Mouse (Mus musculus) frontal cortex, postnatal 10 days (tissue): ENCODE results near the gene Nol8.

ENCODE experiments used
- DNase-seq, 2 experiments: peaks; one replicate each; pipeline ENCODE4 v3.0.0; 2022; ENCODE audit warnings: low spot score in 2 of 2, mixed read lengths in 1 of 2

Gene Nol8

DNA sequence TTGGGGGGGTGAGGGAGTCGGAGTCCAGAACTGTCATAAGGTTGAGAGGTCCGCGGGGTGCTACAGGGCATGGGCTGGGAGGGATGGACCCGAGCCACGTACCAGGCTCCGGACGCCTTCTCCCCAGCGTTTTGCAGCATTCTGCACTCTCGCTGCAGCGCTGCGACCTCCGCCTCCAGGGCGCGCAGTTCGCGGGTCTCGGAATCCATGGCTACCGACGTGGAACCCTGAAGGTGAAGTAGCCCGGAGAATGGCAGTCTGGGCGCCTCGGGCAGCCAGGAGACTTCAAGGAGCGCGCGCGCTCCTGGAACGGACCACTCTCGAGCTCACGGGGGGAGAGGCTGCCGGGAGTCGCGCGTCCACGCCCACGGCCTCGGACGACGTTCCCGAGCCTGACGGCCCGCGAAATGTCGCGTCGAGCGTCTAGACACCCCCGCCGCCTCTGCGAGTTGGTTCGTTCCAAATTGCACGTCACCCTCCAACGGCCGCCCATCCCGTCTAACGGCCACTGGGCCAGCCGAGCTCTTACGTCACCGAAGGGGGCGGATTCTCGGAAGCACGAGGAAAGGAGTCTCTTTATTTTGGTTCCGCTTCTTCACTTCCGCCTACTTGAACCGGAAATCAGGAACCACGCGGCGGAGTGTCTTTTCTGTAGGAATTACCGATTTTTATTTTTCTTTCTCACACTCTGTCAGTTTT lies at the start of gene Nol8, which contains the start of gene Cenpp:
TSS of gene Nol8 (plus strand) at position 598 of the 699 bp plus-strand sequence.
TSS of gene Cenpp (minus strand) at position 305 of the 699 bp plus-strand sequence.
- DNase-seq = peak; percentile 97 to 99

DNA sequence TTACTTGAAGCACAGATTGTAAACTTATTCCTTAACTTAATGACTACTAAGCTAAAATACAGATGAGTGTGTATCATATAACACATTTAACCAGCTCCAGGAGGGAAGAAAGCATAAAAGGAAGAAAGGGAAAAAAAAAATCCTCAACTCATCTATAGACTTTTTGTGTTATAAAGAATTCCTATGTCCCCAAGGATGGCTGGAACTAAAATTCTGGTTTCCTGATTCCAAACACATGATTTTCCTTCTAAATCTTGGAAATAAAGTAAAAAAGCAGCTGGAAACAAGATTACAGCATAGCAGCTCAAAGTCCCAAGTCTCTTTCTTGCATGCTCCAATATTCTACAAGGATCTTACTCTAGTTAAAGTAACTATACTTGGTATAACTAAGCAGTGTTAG lies 49.3 kb upstream of the Nol8 start:
- no peak for DNase-seq

DNA sequence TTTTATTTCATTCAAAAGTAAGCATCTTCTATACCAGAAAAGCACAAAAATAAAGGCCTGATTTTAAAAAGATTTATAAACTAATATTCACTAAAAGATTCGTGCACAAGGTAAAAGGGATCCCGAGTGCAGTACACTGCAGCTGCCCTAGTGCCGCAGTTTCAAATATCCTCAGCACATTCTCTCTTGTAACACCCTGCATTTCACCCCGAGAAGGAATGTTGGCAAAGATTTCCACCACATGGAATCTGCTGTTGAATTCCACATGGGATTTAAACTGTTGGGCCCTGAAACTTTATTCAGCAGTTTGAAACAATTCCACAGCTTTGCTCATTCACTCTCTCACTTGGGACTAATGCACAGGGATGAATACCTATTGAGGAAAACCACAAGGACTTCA lies 45.2 kb upstream of the Nol8 start, which contains the start of gene Ogn:
TSS of gene Ogn (plus strand) at position 333 of the 400 bp plus-strand sequence.
- no peak for DNase-seq

DNA sequence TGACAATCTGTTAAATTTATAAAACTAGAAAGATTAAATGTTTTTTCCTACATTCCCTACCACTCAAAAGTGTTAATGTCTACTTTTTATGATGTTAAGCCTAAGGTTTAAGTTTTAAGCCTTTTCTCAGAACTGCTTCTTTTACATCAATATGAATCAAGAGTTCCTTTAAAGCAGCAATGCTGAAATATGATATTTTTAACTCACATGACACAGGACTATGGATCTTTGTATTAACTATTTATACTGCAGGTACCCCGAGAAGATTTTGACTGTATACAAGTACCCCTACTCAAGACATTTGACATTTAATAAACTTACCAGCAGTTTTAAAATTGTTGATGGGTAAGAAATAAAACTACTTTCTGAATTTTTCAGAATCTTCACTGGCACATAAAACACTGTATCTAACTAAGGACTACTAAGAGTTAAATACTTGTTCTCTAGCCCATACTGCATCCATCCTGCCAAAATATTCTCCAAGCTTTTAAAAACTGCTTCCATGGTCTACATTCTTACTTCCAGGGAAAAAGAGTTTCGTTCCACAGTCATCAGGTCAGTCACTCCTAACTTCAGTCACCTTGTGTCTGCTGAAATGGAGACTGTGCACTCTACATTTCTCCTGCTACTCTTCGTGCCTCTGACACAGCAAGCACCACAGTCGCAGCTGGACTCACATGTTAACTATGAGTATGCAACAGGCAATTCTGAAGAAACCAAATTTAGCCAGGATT lies 44.1 kb upstream of the Nol8 start:
- DNase-seq = no peak

DNA sequence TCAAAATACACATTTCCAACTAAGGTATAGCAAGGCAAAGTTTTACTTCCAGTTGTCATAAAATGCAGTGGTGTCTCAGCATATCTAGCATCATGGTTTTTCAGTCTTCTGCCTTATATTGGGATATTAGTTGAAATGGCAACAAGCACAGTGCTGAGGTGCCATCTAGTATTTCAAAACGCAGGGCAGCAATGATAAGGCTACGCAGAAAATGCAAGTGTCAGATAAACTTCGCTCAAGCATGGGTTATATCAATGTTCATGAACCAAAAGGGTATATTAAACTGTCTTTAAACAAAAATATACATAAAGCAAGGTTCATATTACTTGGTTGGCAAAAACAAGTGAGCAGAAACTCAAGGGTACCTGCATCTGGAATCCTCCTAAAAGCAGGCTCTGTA lies 35.9 kb upstream of the Nol8 start:
- no peak for DNase-seq

DNA sequence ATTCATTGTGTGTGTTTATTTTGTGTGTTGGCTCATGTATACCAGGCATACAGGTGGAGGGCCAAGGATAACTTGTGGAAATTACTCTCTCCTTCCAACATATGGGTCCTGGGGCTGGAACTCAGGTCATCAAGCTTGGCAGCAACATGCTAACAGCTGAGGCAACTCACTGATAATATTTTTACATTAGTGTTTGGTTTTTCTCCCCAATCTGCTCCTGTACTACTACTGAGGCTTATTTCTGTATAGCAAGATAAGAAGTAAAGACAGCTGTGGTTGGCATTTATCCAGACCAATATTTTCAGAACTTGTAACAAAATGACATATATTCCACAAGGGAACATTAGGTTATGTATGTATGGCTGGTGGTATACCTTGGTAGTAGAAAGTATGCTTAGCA lies 34.5 kb upstream of the Nol8 start:
- DNase-seq = no peak

DNA sequence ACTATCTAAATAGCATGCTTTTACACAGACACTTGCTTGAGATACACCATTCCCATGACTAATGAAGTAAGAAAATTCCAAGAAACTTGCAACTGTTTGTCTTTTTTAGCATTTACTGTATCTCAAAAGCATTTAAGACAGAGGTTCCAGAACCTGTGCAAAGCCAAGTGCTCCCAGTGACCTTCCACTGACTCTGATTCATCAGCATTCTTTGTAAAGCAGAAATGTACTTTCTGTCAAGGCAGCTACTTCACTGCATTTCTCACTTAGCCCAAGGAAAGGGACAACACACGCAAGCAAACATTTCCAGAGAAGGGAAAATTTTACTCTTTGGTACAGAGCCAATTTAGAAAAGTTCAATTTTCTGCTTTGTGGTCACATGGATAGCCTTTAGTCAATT lies 29.7 kb upstream of the Nol8 start:
- DNase-seq = no peak

DNA sequence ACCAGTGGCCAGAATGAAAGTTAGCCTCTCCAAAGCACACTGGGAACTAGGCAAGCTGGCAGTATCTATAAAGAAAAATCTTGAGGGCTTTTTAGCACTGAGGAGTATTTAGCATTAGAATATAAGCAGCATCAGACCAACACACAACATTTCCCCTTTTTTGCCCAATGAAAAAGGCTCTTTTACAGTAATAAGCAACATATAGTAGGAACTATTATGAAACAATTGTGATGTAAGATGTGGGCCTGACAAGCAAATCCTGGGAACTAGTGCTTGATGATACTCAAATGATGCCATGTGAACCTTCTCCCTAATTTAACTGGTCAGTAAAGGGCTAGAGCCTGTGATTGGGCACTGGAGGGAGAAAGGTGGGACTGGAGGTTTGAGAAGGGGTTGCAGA lies 24.7 kb upstream of the Nol8 start:
- no peak for DNase-seq

DNA sequence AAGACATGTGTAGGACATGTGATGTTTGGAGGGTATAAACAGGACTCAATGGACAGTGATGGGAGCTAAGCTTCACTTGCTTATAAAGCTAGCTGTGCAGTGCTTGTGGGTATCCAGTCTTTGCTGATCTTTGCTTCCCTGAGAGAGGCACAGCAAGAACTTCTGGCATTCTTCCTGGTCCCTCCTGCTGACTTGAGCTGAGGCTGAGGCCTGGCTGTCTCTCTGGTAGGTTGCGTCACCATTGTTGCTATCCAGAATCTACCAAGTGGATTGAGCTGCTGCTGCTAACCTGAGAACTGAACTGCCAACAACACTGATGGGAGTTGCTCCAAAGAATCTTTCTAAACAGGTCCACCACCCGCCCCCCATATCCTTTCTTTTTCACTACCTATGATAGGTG lies 23.8 kb upstream of the Nol8 start:
- no peak for DNase-seq

DNA sequence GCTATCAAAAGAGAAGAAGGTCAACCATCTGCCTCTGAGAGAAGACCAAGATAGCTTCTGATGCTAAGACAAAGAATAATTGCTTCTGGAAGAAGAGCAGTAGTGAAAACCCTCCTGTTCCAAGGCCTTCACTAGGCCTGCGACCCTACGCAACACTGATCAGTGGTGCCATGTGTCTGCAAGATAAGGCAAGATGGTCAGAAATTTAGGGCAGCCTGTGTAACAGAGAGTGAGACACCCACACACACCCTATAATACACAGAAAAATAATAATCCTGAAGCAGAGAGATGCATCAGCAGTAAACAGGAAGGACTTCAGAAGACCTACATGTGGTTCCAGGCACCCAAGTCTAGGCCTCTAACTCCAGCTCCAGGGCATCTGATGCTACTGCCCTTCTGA lies 12.9 kb upstream of the Nol8 start:
- no peak for DNase-seq

DNA sequence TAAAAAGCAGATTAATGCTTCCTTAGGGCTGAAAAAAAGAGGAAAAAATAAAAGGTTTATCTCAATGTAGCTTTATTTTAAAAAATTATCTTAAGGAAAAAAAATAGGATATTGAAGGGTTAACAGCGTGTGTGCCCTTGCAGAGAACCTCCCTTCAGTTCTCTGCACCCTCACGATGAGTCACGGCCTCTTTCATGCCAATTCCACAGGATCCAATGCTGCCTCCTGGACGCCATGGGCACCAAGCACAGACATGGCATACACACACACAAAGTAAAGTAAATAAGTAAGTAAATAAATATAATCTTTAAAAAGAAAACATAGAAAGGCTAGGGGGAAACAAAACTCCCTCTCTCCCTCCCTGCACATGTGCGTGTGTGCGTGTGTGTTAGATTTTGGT lies 10.2 kb upstream of the Nol8 start:
- no peak for DNase-seq

DNA sequence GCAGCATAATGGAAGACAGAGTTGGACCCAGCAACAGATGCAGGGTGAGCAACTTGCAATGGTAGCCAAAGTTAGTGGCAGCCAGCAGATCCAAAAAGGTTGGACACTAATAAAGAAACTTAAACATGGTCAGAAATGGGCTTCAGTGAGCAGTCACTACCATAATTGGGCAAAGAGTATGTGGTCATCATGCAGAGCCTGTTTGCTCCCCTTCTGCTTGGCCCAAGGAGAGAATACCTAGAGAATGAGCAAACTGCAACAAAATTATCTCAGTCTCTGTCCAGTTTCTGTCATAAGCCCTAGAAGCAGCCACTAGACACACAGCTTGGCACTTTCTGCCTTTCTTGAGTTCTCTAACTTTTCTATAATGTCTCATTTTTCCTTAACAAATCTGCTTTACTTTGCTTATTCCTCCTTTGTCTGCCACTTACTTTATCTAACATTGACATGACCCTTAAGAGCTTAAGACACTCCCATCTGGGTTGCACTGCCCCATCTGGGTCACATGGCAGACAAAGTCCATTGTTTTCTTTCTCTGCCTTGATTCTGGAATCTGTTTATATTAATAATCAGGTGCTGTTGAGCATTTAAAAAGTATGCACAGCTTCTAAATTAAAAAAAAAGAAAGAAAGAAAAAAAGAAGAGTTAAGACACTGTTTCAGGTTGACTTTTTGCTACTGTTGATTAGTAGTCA lies 9.1 kb upstream of the Nol8 start:
- DNase-seq = no peak

DNA sequence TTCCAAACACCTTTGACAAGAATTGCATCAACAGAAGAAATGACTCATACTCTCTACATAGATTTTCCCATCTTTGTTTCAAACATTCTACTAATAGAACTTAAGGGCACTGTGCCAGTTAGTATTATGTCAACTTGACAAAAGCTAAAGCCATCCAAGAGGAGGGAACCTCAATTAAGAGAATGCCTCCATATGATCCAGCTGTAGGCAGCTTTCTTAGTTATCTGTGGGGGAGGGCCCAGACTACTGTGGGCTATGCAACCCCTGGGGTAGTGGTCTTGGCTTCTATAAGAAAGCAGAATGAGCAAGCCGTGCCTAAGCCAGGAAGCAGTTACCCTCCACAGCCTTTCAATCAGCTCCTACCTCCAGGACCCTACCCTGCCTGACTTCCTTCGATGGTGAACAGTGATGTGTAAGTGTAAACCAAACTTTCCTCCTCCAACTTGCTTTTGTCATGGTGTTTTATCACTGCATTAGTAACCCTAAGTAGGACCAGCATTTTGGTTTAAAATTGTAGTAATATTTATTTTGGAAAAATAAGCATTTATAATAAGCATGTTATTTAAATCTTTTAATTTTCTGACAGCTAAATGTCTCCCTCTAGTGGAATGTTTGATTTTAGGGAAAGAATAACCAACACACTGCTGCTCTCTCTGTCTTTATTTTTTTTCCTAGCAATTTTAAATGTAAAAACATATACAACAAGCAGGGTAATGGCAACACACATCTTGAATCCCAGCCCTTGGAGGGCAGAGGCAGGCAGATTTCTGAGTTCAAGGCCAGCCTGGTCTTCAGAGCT lies 7.9 kb upstream of the Nol8 start:
- DNase-seq = no peak

DNA sequence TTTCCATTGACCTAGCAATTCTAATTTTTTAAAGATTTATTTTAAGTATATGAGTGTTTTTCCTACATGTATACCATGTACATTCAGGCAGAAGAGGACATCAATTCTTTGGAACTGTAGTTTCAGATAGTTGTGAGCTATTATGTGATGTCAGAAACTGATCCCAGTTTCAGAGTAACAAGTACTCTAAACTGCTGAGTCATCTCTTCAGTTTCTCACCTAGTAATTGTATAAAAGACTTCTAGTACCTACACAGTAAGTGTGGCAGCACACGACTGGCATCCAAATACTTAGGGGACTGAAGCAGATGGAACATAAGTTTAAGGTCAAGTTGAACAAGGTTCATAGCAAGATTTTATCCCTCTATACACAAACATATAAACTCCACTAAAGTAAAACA lies 6.9 kb upstream of the Nol8 start:
- DNase-seq = no peak

DNA sequence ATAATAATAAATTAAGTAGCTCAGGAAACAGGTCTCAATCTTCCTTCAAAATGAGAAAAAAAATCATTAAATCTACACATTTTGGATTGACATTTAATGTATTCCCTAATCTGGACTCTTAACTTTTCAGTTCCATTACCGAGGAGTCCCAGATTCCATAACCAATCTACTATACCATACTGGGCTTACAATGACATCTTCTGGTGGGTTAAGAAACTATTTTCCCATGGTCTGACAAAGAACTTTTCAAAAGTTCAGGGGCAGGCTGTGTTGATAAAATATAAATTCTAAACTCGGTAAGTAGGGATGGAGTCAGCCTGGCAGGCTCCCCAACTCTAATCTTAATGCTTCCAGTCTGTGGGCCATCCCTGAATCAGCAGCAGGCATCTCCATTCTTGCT lies 1.7 kb upstream of the Nol8 start:
- DNase-seq = no peak

DNA sequence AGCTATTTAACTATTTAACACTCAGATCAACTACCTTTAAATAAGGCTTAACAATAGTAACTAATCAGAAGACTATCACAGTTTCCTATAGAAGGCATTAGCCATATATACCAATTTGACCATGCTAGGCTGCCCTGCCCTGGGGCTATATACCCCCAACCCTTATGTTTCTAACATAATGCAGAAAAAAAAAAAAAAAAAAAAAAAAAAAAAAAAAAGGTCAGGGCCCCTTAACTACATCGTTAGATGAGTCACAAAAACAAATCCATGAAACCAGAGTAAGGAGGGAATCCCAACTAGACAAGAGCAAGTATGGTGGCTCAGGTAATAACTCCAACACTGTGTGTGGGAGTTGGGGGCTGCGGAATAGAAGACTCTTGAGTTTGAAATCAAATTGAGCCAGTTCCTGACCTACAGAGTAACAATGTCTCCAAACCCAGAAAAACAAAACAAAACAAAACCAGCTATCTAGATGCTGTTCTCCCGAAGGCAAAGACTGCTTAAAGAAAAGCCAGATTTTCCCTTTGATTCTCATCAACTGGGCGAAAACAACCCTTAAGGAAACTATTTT lies 1.0 kb upstream of the Nol8 start:
- no peak for DNase-seq

DNA sequence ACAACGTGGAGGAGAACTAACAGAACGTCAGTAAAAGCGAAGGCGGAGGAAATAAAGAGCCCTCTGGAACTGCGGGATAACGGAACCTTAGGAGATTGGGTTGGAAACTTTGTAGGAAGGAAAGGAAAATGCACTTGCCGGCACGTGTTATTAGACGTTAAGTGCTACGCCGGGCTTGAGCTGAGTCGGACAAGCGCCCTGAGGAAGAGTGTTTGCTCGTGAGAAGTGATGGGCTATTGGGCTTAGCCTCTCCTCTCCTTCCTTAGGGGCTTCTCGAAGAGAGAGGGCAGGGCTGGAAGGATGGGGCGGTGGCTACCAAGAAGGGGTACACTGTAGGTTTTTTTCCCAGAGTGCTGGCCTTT lies 283 bp downstream of the Nol8 start:
- DNase-seq = no peak

DNA sequence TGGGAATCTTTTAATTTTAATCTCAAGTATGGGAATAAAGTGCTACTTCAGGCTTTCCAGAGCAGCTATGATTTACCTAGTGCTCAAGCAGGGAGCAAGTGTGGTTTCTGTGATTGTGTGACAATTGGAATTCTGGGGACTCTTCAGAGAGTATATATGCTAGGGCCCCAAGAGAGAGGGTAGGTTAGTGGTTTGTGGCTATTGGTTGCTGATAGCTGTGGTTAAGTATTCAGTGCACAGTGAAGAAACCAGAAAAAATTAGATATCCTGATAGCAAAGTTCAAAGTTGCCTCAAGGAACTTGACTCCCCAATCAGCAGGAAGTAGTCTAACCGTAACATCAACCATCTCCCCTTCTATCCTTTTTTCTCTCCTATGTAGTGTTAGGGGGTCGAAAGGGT lies 24.9 kb downstream of the Nol8 start:
- DNase-seq = no peak

DNA sequence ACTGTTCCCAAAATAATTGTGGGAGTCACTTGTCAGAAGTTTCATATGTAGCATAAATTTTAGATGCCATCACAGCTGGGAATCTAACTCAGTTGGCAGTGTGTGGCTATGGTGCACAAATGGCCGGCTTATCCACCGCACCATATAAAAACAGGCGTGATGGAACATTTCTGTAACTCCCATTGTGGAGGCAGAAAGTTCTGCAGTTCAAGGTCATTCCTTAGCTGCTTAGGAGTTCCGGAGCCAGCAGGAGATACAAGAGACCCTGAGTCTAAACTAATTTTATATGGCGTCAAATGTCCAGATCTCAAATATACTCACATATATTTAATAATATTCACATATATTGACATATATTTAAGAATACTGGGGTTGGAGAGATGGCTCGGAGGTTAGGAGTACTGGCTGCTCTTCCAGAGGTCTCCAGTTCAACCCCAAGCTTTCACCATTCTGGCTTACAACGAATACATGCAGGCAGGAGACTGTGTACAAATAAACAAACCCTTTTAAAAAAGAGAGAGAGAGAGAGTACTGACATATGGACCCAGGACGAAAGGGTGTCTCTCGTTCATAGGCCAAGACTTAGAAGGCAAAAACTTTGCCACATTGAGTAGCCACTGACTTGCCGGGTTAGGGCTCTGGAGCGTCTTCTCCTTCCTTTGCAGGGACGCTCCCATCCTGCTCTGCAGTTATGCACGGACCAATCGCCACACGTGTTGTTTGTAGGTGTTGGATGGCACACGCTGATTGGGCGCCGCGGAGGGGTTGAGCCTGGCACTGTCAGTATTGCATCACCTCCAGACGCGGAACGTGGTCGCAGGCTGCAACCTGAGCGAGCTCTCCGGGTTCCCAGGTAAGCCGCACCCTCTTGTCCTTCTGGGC lies 28.7 kb downstream of the Nol8 start, which contains the start of gene Iars:
TSS of gene Iars (plus strand) at position 750 of the 882 bp plus-strand sequence.
- peak; percentile 98 to 100 for DNase-seq

DNA sequence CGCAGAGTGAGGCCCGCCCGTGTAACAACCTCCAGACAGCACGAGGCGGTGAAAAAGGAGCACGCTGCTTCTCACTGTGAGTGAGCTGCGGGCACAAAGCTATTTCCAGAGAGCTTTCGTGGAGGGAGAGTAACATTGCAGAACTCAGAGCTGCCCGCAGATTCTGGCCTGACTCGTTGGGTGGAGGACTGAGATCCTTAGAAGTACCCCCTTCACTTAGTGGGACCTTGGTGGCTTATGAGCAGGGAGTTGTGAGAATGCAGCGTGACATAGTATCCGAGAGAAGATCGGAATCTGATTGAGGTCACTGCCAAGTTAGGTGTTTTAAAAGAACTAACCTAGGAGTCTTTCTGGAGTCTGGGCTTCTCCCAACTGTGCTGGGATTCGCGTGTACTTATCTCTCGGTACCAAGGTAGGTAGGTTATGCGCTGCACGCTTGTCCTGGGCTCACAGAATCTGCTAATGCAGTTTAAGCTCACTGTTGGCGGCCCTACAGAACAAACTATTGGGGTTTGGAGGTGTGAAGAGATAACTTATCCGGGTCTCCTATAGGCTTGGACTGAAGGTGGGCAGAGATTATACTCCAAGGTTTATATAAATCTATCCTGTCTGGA lies 29.5 kb downstream of the Nol8 start:
- no peak for DNase-seq
